Mouse (Mus musculus): ENCODE data around the gene Bnip3.

The Bnip3 gene

DNA sequence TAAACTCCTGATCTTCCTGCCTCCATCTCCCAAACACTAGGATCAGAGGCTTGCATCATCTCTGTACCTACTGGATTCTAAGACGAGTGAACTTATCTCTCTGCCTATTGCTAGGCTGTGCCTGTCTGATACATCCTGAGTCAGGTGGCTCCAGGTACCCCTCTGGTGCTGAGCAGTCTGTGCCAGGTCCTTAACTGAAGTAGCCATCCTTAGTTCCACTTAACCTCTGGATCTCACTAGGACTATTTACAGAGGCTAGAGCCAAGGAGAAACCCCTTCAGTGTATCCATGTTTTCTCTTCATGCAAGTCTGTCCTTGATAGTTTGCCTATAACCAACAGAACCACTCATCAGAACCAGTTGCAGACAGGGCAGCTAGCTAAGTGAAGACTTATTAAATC, 2.9 kb downstream of the Bnip3 start:
- DNase-seq (ENCODE audit: low spot score in 2 of 2): no peak

DNA sequence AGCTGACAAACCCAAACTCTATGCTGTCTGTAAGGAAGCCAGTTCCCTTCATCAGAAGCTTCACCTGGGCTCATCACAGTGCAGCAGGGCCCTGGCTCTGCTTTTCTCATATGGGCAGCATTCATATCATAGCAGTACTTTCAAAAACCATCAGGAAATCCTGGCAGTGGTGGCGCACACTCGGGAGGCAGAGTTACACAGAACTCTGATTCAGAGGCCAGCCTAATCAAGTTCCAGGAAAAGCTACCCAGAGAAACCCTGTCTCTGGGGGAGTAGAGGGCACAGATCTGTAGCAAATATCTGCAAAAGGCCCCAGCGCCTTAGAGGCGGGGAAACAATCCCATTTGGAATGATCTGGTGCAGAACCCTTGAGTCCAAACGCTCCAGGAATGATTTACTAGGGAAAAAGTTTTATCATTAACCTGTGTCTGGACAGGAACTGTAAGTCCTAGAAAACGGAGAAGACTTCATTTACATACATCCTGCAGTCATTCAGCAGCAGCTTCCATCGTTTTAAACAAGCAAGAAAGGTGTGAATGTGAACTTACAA, 5.4 kb downstream of the Bnip3 start:
- DNase-seq (ENCODE audit: low spot score in 2 of 2): no peak

DNA sequence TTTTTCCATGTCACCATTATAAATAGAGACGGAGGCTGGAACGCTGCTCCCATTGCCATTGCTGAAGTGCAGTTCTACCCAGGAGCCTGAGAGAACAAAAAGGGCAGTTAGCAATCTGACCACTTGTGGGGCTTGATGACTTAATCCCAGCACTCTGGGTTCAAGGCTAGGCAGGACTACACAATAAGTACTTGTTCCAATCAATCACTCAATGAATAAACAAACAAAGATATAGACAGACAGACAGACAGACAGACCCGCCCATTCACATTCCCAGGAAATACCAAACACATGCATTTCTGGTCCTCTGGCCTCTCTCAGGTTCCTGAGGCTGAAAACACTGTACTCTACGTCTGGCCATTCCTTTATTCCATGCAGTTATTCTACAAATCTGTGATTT, 10.6 kb downstream of the Bnip3 start:
- no peak for DNase-seq (ENCODE audit: low spot score in 2 of 2)

DNA sequence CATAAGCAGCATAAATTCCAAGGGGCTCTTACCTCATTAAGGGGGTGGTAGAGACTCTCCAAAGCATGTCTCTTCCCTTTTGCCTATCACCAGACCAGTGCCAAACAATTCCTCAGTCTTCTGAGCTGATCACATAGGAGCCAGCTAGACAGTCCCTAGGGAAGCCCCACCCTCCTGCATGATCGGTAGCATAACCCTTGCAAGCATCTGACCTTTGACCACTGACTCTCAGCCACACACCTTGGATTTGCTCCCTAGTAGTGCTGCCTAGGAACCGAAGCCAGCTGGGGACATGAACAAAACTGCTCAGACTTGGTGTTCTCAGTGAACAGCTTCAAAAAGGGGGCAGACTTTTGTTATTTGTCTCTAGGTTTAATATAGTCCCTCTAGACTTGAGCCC, 11.2 kb downstream of the Bnip3 start:
- no peak for DNase-seq (ENCODE audit: low spot score in 2 of 2)

DNA sequence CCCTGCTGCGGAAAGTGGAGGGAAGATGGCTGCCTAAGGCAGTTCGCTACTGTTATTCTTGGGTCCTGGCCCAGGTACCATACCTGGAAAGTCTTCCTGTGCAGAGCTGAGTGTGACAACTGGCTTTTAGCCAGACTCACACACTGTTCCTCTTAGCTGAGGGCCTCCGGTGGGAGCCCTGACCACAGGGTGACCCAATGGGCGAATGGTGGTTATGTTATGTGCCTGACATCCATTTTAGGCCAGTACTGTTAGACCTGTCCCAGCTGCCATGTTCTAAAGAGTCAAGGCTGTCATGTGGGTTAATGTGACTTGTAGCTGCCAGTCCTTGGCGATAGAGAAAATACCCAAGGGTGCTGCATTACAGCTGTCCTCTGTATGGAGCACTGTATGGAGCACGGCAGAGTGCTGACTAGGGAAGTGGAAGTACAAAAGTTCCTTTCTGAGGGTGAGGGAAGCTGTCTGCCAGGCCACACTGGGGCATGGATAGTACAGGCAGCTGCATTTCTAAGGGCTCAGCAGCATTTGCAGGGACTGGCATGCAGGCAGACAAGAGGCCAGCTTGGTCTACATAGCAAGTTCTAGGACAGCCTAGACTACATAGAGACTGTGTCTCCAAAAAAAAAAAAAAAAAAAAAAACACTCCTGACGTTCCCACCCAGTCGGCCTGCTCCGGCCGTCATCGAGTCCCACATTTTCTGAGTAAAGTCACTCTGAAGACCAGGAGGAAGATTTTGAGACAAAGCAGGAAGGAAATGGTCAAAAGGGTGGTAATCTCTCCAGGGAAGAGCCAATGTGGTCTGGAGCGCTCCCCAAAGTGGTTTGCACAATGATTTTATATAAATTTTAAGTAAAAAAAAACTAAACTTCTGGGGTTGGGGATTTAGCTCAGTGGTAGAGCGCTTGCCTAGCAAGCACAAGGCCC, 23.7 kb downstream of the Bnip3 start:
- DNase-seq (ENCODE audit: low spot score in 2 of 2): no peak

DNA sequence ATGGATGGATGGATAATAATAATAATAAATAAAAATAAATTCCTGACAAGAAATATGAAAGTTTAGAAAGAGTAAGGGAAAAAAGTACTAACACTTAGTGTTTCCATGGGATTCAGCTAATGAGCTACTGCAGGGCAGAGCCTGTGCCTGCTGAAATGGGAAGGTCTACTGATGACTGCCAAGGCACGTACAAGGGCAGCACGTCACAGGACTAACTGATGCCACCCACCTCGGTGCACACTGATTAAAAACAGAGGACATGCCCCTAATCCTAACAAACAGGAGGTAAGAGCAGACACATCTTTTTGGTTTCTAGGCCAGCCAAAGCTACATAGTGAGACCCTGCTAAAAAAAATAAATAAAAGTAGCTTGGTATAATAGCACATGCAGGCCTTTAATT, 25.6 kb downstream of the Bnip3 start:
- DNase-seq (ENCODE audit: low spot score in 2 of 2): no peak

DNA sequence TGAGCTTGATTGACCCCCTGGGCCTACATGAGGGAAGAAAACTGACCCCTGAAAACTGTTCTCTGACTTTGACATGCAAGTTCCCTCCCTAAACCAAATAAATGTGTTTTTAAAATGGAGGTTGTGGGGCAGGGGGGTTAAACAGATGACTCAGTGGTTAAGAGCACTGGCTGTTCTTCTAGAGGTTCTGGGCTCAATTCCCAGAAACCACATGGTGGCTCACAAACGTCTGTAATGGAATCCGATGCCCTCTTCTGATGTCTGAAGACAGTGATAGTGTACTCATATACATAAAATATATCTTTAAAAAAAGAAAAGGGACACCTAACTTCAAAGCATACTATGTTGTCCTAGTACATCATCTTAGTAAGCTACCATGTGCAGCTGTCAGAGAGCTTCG, 34.3 kb downstream of the Bnip3 start:
- DNase-seq (ENCODE audit: low spot score in 2 of 2): no peak

DNA sequence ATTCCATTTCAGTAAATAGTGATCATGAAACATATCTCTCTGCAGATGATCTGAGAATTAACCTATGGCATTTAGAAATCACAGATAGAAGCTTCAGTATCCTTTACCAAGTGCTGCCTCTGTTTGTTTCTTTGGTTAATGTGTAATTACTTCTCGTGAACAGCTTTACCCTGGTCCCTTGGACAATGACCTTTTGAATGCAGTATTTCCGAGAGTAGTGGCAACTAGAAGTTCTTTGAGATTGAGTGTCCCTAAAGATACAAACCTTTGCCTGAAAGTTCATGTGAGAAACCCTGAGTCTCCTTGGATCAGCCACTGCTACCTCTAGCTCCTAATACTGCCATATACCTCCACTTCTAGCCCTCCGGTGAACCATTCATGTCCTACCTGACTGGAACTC, 36.4 kb downstream of the Bnip3 start:
- no peak for DNase-seq (ENCODE audit: low spot score in 2 of 2)

DNA sequence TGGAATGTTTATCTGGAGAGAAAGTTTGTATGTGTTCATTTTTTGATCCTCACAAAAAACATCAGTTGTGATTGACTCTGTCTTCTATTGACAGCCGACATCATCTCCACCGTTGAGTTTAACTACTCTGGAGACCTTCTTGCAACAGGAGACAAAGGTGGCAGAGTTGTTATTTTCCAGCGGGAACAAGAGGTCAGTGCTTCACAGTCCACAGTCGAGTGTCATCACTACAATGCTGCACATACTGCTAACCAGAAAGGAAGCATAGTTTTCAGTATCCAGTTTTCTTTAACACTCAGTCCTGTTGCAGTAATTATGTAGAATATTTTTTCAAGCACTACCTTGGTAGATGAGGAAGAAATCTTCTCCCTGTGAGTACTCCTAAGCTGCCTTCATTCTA, 41.0 kb downstream of the Bnip3 start:
- DNase-seq (ENCODE audit: low spot score in 2 of 2): no peak

DNA sequence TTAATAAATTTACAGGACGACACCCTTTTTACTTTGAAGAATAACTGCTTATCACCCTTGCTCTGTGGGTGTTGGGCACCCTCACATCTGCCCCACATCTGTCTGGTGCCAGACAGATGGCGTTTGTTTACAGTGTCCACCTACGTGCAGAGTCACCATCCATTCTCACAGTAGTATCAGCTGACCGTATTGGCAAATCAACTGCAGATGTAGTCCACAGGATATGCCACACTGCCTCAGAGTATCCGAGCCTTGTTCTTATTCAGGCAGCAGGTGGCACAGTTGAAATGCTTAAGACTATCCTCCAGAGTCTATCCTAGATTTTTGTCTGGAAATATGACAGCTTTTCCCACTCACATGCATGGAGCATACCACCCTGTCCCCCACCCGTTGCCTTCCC, 42.0 kb downstream of the Bnip3 start:
- DNase-seq (ENCODE audit: low spot score in 2 of 2): no peak

DNA sequence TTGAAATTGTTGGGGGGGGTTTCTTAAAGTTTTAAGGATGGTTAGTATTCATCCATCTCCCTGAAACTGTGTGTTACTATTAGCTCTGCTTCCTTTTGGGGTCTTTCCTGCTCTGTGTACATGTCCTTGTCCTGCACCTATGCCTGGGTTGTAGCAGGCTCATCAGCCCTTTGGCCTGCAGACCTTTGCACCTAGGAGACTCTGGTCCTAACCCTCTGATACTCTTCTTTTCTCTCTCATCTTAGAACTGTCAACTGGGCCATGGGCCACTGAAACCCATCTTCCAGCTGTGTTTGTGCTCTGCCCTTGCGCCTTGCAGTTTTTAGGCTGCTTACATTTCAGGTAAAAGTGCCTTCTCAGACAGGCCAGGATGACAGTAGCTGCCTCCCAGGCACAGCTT, 44.5 kb downstream of the Bnip3 start:
- DNase-seq (ENCODE audit: low spot score in 2 of 2): no peak

DNA sequence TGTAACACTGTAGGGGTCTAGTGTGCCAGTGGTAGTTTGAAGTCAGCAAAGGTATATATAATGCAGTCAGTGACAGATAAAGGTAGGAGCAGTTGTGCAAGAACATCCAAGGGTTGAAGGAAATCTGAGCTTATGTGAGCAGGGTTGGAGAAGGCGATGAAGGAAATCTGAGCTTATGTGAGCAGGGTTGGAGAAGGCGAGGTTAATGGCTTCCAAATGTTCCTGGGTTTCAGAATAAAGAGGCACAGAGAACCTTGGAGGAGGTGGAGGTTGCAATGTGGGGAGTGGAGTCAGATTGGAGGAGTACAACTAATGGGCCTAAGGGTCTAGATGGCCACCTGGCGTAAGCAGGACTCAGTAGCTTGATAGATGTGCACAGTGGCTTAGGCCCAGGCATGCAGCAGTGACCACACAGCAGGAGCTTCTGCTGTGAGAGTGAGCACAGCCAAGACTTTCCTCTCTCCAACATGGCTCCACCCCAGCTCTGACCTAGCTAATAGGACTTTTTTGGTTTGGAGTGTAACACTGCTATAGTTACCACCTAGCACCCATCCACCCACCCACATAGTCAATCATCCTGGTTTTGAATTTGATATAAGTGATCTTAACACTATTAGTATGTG, 45.3 kb downstream of the Bnip3 start:
- no peak for DNase-seq (ENCODE audit: low spot score in 2 of 2)

DNA sequence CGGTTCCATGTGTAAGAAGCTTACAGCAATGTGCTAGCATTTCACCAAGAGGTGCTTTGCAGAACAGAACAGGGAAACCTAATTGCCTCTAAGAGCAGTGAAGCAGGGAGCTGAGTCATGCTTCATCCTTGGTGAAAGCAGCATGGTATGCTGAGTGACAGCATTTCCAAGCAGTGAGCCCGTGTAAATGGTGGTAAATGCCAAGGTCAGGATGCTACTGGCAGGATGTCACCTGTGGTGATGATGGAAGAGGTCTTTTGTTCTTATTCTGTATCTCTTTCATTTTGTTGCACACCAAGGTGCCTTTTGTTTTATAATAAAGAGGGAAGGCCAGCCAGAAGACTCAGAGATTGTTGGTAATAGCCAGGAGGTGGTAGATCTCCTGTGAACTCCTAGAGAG, 52.6 kb downstream of the Bnip3 start:
- no peak for DNase-seq (ENCODE audit: low spot score in 2 of 2)

DNA sequence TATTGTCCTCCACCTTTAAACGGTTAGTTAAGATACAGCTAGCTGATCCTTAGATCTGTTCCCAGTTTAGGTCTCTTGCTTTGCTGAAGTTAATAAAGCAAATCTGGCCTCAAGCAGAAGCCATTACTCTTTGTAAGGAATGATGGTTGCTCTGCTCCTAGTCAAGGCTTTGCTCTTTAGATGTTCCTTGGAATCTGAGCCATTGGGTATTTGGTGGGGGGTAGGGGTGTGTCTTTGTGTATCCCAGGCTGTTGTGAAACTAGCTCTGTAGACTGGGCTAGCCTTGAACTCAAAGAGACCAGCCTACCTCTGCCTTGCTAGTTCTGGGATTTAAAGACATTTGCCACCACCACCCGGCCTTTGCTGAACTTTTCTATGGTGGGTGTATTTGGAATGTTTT, 55.1 kb downstream of the Bnip3 start:
- no peak for DNase-seq (ENCODE audit: low spot score in 2 of 2)

DNA sequence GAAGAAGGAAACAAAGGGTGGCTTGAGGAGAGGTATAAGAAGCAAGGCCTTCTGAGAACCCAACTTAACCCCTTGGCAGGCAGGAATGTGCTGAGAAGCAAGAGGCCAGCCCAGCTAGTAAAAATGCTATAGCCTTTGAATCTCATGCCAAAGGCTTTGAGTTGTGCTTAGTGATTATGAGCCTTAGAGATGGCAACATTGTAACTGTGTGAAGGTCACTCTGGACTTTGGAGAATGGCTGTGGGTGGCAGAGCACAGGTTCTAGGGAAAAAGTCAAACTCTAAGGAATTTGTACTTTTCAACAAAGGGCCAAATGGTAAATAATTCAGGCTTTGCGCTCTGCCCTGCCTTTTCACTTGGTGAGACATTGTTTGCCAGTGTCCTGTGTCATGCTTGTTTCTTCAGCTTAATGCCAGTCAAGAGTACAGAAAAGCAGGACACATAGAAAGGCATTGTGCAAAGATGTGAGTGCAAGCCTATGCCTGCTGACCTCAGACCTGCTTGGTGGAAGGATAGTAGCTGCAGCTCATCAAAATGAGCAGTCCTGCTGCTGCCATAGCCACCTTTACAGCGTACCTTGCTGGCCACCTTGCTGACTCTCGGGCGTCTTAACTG, 55.8 kb downstream of the Bnip3 start:
- DNase-seq (ENCODE audit: low spot score in 2 of 2): no peak

DNA sequence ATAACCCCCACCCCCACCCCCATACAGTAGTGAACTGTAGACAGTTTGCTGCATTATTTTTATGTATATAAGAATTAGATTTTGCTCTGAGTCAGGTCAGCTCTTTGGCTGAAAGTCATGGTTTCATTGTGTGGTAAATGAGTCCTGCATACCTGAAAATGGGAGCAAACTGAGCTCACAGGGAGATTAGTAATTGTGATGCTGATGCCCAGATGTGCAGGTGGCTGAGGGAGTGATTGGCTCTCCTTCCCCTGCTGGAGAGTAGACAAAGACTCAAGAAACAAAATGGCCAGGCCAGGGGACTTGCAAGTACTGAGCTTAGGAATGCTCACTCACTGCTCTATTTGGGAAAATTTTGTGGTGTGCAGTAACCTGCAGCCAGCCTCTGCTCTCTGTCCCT, 59.2 kb downstream of the Bnip3 start:
- DNase-seq (ENCODE audit: low spot score in 2 of 2): no peak

DNA sequence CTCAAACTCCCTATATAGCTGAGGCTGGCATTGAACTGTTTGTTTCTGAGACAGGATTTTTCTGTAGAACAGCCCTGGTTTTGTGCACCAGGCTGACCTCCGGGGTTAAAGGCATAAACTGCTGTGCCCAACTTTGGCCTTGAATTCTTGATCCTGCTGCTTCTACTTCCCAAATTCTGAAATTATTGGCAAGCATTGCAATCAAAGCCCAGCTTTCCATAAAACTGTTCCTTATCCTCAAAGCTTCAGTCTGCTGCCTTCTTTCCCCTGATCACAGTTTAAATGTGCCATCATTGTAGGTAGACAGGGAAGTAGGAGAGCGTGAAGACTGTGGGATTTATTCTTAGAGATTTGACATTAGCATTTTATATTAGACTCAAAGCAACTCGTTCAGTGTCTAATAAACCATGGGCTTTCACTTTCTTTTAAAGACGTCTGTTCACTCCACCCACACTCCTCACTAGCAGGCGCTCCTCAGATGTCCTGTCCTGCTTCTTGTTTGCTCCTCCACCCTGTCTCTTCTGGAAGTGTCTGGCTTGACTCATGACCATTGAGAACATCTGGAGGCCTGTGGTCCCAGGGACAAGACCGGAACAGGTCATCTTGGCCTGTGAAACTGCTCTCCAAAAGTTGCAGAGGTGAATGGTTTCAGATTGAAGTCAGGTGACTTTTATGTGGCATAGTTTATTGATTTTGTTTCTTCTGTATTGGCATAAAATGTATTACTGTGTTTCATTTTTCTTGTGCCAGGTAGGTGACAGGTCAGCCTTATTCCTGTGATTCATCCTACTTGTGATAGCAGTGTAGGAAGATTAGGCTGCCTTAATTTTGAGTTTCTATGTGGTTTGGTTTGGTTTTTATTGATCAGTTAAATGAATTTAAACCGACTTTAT, 61.0 kb downstream of the Bnip3 start:
- DNase-seq (ENCODE audit: low spot score in 2 of 2): no peak

DNA sequence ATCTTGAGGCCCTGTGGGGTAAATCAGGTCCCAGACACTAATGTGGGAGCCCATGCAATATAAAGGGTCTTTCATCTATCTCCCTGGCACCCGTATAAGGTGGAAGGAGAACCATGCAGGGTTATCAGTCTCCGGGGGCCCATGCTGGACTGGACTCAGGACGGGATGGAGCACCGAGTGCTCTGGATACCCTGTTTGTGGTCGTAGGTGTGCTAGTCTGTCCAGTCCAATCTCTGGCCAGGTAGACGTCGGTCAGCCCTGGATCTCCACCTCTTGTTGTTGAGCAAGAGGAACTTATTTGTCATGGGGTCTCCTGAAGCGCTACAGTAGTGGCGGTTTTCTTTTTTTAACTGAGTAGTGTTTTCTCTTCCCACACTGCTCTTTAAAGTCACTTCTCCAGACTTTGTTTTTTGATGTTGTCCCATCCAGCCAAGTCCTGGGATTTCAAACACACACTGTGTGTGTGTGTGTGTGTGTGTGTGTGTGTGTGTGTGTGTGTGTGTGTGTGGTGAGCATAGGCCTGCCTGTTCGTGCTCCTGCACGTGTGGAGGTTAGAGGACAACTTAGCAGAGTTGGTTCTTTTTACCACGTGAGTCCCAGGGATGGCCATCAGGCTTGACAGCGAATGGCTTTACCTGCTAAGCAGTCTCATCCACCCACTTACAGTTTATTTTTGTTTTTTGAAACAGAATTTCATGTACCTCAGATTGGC, 61.8 kb downstream of the Bnip3 start:
- DNase-seq (ENCODE audit: low spot score in 2 of 2): no peak

DNA sequence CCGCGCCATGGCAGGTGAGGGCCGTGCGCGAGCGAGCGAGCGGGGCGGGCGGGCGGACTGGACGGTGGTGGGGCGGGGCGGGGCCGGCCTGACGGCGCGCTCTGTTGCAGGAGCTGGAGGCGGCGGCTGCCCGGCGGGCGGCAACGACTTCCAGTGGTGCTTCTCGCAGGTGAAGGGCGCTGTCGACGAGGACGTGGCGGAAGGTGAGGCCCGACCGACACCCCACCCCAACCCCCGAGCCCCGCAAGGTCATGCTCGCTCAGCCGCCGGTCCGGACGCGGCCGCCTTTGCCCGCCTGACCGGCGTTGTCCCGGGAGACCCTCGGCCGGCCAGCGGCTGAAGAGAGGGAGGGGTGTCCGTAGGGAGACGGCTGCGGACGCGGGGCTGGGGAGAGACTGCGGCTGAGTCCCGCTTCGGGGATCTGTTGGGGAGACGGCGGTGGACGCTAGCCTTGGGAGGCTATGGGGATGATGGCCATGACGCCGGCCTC, 62.8 kb downstream of the Bnip3 start:
- no peak for DNase-seq (ENCODE audit: low spot score in 2 of 2)

DNA sequence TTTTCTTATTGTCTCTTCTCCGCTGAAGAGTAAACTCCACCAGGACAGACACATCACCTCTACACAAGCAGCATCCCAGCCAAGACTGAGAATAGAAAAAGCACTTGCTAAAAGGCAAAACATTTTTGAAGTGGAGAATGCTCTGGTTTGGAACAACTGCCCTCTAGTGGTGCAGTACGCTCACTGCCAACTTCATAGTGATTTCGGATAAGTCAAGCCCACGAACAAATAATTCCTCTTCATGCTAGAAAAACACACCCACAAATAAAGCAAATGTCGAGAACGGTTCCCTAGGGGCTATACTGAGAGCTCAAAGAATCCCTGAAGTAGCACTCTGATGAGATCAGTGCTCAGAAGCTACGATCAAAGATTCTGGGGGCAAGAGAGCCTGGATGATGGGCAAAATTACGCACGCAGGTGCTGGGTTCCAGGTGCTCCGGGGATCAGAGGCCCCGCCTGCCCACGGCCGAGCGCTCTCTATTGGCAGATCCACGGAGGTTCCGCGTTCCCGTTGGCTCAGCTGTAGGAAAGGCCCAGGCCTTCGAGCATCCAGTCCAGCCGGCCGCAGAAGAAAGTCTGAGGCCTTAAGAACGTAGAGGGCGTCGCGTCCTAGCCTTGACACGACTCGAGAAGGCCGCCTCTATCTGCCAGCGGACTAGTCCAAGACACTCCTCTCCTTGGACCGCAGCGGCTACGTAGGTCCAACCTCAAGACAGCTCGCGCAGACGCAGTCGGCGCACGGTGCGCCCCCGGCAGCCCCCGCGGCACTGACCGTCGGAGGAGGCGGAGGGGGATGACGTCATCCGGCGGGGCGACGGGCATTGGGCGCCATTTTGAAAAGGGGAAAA, 63.6 kb downstream of the Bnip3 start, which contains the start of the genes Ppp2r2d and Mapk1ip1:
Gene Ppp2r2d (plus strand): TSS at position 536 of the 848 bp plus-strand sequence.
Gene Mapk1ip1 (minus strand): TSS at position 730 of the 848 bp plus-strand sequence.
- peak; percentile 90 to 93 for DNase-seq (ENCODE audit: low spot score in 2 of 2)
